Mouse (Mus musculus): ENCODE measurements at regions not wholly inside any gene's neighbourhood (a gene's known extent, or its start where the extent isn't known, plus 50 kb on each side); places are given as distances from the start of the nearest gene placed in this dataset.
"Not testable (repeated sequence)": the region's sequence is repeated elsewhere in the genome, so short reads cannot be mapped to it uniquely, and the experiment has no call there.

DNA sequence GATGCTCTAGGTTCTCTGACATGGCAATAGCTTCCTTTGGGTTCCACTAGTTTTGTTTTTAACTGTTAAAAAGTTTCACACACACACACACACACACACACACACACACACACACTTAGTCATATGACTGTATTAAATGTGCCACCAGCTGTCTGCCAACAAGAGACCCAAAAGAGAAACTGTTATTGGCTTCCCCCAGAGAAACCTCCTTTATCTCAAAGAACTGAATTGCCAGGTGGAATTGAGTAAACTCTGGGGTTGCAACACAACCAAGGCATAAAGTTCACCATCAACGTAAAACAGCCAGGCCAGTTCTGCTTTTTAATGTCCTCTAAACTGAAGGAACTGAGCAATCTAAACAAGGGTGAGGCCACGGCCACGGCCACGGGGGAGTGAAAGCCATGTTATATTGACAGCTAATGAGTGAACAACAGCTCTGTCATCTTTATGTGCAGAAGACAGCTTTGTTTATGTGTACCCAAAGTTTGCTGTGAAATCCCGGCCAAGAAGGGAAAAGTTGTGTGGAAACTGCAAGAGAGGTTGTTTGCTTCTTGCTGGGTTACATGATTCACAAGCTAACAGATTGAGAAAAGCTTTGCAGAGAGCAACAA, 69.3 kb downstream of the Btg1 start:
- no peak for DNase-seq (ENCODE audit: low spot score)

- DNase-seq (ENCODE audit: low spot score), result no peak
Observed at GRCm38 (mm10) chr10:96686659-96687440, 70.0 kb downstream of the Btg1 start.

DNA sequence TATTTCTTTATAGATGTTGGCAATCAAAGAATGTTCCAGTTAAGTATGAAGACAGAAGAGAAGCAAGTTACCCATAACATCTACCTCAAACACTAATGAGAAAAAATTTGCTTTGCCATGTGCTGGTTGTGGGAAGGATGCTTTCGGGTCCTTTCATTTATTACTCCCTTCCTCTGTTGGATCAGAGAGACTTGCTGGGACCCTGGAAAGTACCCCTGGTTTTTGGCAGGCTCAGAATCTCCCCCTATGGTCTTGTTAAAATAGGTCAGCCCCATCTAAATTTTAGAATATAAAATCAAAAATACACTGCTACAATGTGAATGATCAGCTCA, 70.6 kb downstream of the Btg1 start:
- DNase-seq (ENCODE audit: low spot score), result no peak

DNA sequence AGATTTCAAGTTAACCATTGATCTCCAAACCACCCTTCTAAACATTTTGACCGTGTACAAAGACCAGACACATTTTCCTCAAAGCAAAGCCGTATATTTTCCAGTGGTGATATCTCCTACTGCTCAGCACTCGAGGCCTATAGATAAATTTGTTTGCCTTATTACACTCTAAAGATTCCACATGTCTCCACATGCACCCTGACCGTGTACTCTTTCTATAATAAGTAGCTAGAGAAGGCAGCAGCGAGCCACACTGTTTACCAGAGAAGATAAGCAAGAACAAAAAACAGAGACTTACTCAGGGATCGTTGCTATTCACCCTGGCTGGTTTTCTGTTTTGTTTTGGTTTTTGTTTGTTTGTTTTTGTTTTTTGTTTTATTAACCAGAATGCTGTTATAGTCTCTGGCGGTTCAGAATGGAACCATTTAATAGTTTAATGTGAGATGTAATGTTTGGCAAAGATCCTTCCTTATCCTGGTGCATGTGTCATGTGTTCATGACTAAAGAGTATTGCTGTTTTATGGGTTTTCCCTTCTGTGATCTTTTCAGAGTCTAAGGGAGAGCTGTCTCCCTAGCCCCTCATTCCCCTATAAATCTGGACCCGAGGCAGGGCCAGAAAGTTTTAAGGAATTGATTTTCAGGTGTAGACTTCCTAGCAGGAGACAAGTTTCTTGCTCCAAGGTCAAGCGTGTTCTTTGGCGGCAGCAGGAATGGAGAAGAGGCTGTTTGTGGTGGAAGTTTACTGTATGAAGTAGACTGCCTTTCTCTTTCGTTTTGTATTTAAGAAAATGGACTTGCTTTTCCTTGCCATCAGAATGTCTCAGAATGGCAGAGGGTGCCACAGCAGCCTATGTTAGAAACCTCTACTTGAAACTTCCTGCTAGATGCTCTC, 73.4 kb downstream of the Btg1 start:
- no peak for DNase-seq (ENCODE audit: low spot score)

DNA sequence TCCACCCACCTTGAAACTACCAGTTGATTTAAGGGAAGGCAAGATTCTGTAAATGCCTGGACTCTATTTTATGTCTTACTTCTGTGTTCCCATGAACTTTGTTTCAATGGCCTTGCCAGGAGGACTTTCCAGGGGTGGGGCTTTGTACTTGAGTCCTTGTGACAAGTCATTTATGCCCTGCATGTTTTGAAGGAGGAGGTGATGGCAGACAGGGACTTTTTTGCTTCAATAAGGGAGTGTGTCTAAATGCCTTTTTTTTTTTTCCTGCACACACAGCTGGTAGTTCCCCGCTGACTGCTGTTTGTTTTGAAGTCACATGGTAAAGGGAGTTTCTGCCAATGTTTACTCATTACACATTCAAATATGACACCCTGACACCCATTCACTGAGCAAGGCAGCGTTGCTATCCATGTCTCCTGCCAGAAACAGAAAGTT, 74.1 kb downstream of the Btg1 start:
- no peak for DNase-seq (ENCODE audit: low spot score)

DNA sequence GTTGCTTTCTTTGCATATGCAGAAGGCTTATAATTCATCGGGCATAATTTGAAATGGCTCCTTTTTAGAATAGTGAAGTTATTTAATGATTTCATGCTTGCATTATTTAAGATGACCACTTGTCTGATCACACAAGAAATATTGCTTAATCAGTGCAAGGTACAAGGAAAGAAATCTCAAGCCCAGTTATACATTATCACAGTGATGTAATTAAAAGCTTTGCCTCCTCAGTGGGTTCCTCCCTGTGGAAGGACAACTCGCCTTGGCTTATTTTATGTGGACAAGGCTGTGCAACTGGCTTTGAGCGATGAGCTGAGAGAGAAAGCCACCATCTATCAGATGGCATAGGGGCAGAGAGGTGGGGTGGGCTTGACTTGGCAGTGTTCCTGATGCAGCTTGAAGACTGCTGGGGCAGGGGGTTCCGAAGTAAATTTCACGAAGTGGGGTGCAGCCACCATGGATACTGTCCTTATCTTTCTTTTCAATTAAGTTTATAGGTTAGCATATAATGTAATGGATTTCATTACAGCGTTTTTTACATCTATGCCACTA, 74.6 kb downstream of the Btg1 start:
- DNase-seq (ENCODE audit: low spot score), result no peak

GRCm38 (mm10) chr10:96692821-96693220, 76.0 kb downstream of the Btg1 start:
- no peak for DNase-seq (ENCODE audit: low spot score)

- no peak for DNase-seq (ENCODE audit: low spot score)
Observed at GRCm38 (mm10) chr10:96693766-96694165, 77.0 kb downstream of the Btg1 start.

GRCm38 (mm10) chr10:96696571-96696970, 79.8 kb downstream of the Btg1 start:
- DNase-seq (ENCODE audit: low spot score), result no peak

- no peak for DNase-seq (ENCODE audit: low spot score)
Observed at GRCm38 (mm10) chr10:96697781-96698180, 81.0 kb downstream of the Btg1 start.

DNA sequence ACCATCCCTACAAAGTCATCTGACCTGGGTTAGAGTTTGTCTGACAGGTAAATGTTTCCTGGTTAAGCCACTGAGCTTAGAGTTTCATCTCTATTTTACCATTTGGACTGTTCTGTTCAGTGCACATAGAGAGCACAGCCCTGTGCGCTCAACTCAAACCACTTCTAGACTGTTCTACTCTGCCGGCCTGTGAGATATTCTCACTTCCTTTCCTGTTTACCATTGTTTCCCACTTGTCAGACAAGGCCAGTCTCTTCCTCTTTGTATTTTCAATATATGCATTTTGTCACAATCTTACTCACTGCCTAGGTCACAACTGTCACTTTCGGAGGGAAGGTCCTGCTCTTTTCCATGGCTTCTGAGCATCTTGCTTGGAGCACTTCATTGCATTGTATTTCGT, 89.8 kb downstream of the Btg1 start:
- no peak for DNase-seq (ENCODE audit: low spot score)

- no peak for DNase-seq (ENCODE audit: low spot score)
Observed at GRCm38 (mm10) chr10:96708471-96708870, 91.7 kb downstream of the Btg1 start.

DNA sequence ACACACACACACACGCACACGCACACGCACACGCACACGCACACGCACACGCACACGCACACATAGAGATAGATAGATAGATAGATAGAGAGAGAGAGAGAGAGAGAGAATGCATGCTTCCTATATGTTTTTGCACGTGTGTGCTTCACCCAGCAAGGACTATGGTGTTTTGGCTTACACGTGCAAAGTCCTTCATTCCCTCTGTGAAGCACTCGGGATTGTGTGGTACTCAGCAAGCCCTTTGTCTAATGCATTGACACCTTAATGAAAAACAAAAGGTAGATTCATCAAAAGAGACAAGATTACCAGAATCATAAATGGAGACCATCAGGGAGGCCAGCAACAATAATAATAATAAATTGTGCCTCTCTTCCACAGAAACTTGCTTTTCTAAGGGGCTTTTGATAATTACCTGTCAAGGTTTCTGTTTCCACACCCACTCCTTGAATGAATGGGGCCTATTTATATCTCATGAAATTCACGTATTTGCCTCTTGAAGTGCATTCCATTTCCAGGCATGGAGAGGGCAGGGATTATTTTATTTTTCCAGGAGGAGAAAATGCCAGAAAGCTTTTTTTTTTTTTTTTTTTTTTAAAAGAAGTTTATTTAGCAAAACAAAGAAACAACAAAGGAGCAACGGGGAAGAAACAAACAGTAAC, 93.0 kb downstream of the Btg1 start:
- no peak for DNase-seq (ENCODE audit: low spot score)

DNA sequence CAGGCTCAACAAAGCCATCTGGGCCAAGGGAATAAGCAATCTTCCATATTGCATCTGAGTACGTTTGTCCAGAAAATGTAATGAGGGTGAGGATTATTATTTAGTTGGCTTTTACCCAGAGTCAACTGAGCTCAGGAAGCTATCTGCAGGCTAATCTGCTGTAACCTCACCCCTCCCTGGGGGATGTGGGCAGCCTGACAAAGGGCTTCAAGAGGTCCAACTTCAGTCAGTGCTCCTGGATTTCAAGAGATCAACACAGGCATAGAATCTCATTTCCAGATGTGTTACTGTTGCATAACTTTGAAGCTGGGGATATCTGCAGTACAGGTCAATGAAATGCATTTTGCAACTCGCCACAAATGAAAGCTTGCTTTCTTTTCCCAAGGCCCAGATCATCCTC, 95.2 kb downstream of the Btg1 start:
- DNase-seq (ENCODE audit: low spot score), result no peak

- no peak for DNase-seq (ENCODE audit: low spot score)
Observed at GRCm38 (mm10) chr10:96714702-96715101, 97.9 kb downstream of the Btg1 start.

DNA sequence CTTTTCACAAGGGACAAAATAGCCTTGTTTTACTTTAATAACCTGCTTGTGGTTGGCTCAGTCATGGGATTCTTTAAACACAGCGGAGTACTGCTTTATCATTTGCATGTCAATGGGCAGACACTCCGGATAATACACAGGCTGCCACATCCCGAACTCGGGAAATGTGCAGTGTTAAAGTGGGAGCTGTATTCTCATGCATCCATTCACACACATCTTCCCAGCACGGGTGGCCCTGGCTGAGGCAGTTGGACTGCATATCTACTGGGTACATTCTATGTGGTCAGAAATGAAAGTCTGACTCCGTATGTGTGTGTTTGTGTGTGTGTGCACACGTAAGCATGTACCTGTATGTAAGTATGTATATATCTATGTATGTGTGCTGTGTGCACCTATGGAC, 100.5 kb downstream of the Btg1 start:
- DNase-seq (ENCODE audit: low spot score), result no peak

DNA sequence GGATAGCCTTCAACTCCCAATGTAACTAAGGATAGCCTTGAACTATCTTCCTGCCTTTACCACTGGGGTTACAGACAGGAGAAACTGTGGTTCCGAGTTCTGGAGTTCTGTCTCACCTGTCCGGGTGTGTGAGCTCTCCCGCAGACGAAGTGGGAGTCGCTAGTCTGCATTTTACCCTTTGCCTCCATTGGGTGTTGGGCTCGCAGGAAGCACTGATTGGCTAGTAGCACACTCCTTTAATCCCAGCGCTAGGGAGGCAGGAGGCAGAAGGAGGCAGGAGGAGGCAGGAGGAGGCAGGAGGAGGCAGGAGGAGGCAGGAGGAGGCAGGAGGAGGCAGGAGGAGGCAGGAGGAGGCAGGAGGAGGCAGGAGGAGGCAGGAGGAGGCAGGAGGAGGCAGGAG, 101.9 kb downstream of the Btg1 start:
- DNase-seq (ENCODE audit: low spot score), result not testable (repeated sequence)

GRCm38 (mm10) chr10:96720281-96720711, 103.5 kb downstream of the Btg1 start:
- DNase-seq (ENCODE audit: low spot score), result no peak

- no peak for DNase-seq (ENCODE audit: low spot score)
Observed at GRCm38 (mm10) chr10:96720956-96721688, 104.3 kb downstream of the Btg1 start.

DNA sequence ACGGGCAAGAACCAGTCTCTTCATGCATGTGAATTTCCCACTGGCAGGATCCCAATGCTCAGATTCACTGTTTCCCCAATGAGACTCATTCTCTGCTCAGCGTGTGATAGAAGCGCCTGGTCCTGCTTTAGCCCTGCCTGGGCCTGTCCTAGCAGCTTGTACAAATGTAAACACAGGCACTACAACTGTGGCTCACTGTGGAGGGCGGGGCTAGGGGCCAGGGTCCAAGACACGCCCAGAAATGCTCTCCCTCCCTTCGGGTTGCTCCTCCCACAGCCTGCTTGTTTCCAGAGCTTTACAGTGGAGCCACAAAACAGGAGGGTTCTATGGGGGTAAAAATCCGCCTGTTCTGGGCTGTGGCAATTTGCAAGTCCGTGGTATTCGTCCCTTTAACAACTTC, 105.7 kb downstream of the Btg1 start:
- peak; percentile 24 for DNase-seq (ENCODE audit: low spot score)

- DNase-seq (ENCODE audit: low spot score), result no peak
Observed at GRCm38 (mm10) chr10:96723071-96723470, 106.3 kb downstream of the Btg1 start.
